Mouse (Mus musculus) lung, postnatal 25 days (tissue): ENCODE measurements around the gene Dok5.

Experiments used
- DNase-seq: peaks from one replicate; pipeline ENCODE4 v3.0.0; 2022; ENCODE audit warnings: low spot score

Dok5 gene

DNA sequence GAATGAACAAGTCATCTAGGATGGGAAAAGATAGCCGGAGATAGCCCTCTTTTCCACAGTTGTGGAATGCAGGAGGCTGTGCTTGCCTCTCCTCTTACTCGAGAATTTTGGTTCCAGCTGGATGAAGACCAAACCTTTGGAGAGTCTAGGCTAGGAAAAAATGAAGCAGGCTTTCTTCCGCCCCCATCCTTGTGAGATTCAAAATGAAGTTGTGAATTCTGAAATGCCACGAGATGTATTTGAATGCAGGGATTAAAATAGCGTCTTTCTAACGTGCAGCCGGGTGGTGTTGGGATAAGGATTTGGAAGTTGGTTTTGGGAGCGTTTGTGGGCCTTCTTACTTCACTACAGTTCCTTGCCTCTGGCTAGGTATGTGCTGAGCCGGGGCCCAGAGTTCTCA is 6.8 kb downstream of the Dok5 start:
- no peak for DNase-seq

DNA sequence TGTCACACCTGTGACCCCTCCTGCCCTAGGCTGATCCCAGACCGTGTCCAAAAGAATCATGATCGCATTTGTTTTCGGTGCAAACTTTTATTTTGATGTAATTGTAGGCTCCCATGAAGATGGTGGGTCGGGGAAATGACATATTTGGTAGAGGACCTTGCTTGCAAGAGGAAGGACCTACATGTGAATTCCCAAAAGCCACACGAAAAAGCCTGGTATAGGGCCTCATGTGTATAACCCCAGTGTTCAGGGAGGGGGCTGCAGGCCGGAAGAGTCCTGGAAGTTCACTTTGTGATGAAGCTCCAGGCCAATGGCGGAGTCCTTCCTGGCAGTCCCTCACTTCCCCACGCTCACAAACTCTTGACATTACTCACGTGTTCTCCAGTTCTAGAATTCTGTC is 7.3 kb downstream of the Dok5 start:
- no peak for DNase-seq

DNA sequence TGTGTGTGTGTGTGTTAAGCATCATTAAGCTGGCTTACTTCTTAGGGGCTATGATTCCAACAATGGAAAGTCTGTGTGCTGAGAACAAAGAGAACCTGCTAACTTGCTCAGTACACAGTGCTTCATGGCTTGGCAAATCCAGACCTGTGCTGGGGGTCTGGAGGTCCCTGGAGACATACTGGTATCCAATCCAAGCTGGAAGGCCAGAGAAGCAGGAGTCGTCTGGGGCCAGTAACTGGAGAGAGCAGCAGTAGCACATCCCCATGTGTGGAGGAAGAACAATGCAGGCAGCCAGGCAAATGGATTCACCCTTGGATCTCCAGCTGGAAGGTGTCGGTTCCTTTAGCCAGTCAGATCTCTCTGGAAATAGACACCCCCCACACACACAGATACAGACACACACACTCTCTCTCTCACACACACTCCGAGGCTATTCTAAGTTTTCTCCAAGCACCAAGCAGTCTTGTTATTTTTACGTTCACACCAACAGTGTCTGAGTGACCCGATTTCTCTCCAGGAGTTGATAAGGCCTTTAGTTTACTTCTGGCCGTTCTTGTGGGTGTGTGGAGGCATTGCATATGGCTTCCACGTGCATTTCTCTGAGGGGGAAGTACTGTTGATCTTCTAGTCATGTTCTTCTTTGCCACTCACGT is 8.2 kb downstream of the Dok5 start:
- no peak for DNase-seq

DNA sequence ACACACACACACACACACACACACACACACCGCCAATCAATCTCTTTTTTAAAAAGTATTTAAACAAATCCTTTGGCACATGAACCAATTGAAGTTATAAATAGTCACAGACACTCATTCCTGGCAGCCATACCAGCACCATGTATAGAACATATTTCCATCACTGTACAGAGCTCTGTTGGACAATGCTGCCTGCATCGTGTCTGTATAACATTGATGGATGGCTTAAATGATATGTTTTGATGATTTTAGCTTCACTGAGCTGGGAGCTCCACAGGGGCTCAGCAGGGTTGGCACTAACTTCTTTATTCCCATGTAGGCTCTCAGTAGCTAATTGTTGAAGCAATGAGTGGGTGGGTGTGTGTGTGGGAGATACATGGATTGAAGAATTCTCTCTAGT is 11.9 kb downstream of the Dok5 start:
- no peak for DNase-seq

DNA sequence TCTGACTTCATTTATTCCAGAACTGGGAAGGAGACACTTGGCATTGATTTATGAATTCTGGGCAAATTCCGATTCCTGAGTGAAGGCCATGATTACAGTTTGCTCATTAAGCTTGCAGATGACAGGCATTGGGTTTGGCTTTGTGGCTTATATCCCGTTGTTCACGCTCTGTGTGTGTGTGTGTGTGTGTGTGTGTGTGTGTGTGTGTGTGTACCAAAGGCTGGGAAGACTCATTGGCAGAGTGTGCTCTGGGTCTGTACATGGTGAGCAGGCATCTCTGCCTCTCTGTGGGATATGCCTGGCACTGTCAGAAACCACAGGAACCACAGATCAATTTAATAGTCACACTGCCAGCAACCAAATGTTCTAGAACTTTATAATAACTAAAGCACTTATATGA is 17.3 kb downstream of the Dok5 start:
- no peak for DNase-seq

DNA sequence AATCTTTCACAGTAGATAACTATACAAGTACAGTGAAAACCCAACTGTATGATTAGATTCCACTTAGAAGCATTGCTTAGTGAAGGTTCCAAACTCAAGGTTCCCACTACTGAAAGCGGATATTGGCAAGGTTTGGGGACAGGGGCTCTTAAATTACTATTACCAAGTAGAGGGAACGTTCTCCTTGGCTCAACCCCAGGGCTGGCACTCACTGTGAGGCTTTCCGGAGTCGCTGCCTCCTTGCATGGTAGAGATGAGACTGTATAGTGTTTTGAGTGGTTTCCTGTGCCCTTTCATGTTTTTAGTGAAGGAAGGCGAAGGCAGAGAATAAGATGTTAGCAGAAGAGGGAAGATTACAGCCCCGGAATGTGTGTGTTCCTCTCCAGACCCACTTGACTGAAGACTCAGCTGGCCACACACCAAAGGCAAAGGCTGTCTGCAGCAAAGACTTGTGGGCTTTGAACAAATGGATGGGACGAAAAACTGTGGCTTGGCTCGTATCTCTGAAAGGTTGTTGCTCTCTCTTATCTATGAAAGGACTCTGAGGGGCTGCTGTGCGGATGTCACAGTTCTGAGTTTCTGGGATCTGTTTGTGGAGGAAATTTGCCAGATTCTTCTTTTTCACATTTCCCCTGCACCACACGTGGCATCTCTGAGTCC is 20.7 kb downstream of the Dok5 start:
- no peak for DNase-seq

DNA sequence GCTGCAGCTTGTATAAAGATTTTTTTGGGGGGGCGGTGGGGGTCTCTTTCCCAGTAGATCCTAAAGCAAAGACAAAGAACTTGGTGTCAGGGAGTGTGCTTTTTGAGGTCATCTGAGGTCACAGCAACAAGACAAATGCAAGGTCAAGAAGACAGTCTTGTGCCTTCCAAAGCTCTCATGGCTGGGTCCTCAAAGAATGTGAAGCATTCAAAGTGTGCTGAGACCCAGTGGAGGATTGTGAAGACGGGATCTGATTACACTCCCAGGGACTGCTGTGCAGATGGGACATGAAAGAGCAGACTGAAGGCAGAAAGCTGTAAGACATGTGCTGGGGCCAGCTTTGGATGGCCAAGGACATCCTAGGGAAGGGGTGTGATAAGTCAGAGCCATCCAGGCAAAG is 24.2 kb downstream of the Dok5 start:
- no peak for DNase-seq

DNA sequence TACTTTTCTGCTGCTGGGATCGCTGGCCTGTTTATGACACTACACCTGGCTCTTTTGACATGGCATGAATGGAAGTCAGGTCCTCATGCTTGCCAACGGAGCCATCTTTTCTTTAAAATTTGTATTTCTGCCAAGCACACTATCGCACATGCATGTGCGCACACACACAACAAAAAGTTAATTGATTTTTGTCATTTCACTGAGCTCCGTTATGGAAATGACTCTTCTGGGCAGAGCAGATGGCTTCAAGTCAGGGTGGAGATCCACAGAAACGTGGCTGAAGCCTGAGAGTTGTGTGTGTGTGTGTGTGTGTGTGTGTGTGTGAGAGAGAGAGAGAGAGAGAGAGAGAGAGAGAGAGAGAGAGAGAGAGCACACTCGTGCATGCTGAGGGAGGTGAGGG is 25.1 kb downstream of the Dok5 start:
- DNase-seq = no peak

DNA sequence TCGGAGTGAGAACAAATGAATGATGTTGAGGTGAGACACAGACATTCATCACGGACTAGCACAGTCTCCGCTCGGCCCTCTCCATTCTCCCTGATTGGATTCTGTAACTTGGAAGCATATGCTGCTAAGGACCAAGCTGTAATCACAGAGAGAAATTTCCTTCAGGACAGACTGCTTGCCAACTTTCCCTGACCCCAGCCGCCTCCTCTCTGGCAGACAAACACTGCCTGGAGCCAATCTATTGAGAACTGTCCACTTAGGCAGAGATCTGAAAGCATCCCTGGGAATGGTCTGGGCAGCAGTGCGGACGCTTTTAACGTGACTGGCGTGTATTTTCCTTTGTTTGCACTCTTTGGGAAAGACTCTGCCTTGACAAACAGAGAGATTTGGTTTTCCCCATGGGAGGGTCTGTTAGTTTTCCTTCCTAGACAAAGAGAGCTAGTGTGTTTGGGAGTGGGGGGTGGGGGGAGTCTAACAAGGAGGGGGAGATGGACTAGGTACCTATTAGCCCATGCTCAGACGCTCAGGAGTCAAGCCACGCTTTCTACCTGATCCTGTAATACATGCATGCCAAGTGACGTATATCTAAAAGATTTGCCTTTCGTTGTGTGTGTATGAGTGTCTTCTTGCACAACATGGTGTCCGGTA is 25.7 kb downstream of the Dok5 start:
- DNase-seq = no peak

DNA sequence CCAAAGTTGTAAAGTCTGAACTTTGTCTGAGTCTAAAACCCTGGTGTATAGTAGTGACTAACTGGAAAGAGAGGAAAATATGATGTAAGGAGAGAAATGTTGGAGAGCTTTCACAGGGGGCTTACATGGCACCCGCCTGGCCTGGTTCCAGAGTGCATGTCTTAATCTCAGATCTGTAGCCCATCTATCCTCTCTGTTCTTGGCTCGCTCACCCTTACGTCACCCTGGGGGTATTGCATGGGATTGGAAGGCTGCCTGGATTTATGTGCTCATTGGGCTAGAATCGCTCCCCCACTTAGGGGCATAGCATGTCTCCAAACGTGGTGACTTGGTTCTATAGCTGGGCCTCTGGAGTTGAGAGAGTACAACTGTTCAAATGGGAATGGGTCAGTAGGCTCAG is 26.6 kb downstream of the Dok5 start:
- DNase-seq = no peak

DNA sequence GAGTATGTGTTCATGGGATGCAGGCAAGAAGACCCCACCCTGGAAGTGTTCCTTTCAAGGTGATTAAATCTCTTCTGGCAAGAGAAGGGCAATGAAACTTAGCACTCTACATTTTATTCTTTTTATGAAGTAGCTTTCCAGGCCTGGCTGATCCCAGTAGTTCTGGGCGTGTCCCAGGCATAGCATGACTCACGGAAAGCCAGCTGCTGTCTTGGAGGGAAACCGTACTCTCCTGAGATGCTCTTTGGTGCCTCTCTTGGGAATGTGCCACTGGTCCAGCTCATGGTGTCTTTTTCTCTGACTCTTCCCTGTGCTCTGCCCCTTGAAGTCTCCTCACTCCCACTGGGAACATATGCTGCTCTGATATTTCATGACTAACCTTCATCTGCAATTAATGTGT is 33.1 kb downstream of the Dok5 start:
- no peak for DNase-seq

DNA sequence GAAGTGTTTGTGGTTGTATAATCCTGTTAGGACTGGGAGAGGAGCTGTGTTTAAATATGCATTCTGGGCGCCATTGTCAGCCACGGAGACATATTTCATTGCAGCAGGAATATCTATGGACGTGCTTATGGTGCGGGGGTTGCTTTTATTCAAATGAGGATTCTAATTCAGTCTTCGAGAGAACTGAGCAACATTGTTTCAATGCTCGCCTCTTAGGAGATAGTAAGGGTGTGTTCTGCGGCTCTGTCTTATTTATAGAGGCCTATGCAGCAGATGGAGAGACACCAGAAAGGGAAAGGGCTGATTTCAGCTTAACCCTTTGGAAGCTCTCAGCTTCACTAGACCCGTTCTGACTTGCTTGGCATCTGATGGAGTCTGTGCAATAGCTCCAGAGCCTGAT is 35.6 kb downstream of the Dok5 start:
- no peak for DNase-seq

DNA sequence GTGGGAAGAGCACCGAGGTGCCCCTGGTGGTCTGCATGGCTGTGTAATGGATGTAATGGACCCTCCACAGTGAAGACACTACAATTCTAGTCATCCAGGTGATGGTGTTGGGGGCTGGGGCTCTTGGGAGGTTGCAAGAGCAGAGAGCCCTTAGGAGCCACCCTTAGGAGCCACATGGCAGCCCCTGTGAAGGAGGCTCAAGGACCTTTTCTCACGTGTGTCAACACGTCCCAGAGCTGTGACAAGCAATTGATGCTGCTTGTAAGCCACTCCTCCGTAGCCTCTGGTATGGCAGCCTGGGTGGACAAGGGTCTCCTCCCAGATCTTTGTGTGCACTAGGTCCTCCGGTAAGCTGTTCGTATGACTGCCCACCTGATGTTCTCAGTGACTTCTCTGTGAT is 37.1 kb downstream of the Dok5 start:
- no peak for DNase-seq

DNA sequence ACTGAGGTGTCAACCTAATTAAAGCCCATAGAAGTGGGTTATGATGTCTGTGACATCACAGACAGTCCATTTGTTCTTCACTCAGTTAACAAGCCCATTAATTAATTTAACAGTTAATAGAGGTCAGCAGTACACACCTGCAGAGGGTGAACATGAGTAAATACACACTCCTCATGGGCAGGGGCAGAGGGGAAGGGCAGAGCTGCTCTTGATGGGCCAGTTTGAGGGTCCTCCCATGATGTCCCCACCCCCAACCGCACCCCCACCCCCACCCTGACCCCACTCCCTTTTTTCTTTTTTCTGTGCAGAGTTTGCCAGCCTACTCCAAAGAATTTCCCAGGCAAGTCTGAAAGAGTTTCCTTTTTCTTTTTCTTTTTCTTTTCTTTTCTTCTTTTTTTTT is 39.9 kb downstream of the Dok5 start:
- DNase-seq = no peak

DNA sequence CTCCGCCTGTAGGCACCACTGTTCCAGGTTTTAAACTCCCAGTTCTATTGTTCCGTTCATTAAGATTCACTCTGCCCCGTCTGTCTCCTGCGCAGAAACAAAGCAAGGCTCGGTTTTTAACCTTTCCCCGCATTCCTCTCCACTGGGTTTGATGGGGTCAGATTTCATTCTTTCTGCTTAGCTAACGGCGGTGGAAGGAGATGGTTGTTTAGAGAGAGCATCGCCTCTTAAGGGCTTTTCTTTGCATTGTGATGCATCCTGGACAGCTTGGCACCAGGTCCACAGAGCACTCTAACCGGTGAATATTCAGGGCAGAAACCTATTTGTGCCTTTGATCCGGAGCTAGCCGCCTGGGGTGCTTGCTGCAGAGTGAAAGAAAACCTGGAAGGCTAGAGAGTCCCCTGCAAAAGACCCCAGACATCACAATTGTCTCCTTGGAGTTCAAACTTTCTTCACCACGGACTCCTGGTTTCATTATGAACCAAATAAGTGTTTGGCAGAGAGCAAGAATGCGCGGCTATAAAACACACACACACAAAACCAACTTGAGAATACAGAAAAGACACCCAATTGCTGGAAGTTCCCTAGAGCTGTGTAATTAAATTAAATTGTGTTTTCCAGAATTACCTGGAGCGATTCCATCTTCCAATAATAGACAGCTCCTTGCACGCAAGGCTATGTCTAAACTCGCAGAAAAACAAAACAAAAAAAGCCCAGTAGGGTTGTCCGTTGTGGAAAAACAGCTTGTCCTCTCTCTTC is 40.7 kb downstream of the Dok5 start:
- DNase-seq = no peak

DNA sequence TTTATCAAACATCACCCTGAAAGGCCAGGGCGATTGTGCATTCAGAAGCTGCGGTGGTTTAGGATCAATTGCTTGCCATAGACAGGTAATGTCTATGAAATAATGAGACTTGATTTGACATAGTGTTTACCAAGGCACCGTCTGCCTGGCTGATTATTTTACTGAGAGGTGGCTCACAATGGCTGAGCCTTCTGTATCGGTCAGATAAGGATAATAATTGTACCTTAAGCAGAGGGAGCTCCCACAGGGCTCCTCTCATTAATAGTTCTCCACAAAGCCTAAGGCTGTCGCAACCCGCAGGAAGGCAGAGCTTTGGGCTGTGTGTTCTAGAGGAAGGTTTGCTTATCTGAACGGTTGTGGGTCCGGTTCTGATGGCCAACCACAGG is 41.3 kb downstream of the Dok5 start:
- no peak for DNase-seq

DNA sequence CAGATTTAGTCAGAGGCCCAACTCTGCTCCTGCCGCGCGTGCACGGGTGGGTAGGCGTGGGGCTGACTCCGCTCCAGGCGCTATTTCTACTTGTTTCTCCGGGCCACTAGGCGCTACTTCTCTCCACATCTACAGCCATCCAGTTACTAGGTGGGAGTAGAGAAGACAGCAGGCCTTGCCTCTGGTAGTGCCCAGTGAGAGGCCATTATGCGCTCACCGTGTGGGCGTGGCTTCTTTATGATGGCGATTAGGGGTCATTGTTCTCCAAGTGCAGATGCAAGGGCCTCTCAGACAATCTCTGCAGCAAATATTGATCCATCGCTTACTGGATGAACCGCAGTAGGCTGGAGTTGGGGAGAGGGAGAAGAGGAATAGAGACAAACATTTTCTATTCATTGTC is 44.0 kb downstream of the Dok5 start:
- DNase-seq = no peak

DNA sequence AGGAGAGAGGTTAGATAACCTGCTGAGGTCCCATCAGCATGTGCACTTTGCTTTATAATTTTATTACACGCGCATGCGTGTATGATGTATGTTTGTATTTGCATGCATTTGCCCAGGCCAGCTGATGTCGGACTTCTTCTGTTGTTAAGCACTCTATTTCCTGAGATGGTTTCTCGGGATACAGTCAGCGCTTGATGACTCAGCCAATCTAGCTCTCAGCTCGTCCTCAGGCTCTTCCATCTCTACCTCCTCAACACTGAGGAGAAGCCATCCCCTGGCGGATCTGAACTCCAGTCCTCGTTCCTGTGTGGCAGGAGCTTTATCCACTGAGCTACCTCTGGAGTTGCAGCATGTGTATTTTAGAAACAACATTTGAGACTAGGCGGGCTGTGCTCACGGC is 44.5 kb downstream of the Dok5 start:
- DNase-seq = no peak

DNA sequence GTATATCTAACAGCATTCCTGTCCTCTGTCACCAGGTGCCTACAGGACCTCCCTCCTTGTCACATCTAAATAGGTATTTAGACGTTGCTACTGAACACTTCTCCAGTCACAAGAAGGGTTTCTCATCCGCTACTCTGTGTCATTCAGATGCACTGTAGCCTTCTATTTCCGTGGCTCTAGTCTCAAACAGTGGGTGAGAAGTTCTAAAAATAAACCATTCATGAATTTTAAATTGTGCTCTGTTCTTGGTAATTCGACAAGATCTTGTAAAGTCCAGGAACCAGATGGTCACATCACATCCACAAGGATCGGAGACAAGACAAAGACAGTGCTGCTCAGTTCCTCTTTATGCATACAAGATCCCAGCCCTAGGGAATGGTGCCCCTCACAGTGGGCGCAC is 46.0 kb downstream of the Dok5 start:
- DNase-seq = no peak

DNA sequence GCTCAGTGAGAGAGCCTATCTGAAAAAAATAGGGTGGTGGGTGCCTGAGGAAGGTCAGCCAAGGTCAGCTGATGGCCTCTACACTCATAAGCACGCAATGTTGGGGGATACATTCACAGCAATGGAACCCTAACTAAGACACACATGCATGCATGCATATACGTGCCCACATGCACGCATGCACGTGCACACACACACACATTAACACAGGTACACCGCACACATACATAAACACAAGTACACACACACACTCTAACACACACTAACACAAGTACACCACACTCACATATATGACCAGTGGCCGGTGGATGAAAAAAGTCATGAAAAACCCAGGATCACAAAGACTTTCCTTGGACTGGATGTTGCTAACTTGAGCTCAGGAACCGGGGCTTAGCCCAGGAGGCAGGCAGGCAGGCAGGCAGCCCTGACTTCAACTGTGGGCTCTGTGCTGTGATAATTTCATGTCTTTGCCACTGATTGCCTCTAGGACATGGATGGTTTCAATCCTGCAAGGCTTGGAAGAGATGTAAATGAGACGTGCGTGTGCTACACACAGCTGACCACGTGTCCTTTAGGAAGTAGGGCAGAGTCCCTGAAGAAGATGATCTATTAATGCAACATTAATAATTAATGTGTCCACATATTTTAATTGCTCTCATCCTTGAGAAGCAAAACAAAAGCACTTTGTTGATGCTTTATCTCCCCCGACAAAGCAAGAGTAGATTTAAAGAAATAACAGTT is 48.6 kb downstream of the Dok5 start:
- no peak for DNase-seq

DNA sequence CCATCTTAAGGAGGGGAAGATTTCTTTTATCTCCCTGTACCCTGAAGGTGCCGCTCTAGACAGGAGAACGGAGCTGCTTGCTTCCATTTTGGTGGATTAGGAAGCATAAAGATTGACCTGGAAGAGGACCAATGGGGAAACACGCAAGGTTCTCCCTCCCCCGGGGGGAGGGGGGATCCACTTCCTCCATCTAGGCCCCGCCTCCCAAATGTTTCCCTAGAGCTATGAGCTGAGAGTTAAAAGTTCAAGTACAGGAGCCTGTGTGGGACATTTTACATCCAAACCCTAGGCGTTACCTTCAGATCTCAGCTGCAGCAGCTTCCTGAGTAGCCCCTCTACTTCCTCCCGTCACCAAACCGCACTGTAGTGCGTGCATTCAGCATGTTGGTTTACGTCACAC is 56.5 kb downstream of the Dok5 start:
- no peak for DNase-seq

DNA sequence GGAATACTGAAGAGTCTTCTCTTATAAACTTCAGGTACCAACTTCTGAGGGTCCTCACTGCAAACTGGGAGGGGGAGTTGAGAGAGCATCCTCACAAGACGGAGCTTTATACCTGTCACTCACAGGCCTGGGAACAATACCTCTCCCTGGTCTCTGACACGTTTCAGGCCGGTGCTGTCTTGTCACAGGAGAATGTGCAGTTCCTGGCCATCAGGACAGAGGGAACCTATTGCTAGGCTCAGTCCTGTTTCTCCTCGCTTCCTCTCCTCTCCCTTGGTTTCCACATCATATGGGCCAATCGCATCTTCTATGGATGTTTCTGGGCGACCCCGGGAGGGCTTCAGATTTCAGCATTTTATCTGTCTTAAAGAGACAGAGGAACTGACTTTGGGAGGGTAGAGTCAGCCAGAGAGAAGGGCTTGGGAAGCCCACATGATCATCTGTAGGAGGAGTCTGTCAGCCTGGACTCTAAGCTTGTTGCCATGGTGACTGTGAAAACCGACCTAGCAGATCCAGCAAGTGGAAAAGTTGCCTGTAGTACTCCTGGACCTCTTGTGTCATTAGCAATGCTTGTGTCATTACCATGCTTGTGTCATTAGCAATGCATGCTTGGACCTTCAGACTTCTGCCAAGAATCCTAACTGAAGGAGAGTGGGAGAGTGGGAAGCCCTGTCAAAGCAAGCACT is 59.9 kb downstream of the Dok5 start:
- no peak for DNase-seq
